Mouse (Mus musculus) E14TG2a.4 (cell line): ENCODE measurements around the gene Cggbp1.

Experiments used
- CTCF ChIP-seq: conservative IDR thresholded peaks from 2 replicates; pipeline ENCODE4 v1.5.1; 2014; ENCODE audit warnings: low read length
- NANOG ChIP-seq: IDR thresholded peaks from 2 replicates; pipeline ENCODE4 v1.6.1; 2014; ENCODE audit warnings: borderline replicate concordance, low read length, mixed read lengths

DNA sequence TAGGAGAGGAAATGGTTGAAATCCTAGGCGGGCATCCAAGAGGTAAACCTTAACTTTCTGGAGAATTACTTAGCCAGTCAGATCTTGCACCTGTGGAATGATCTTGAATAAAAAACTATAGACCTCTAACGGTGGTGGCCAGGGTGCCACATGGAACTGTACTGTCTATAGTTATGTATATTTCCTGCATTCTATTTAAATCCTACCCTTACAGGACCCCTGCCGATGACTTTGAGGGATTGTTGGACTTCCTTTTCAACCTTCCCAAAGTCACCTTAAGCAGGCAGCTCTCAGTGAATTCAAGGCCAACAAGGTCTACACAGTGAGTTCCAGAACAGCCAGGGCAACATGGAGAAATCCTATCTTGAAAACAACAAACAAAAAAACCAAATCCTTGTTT, 37.7 kb downstream of the Cggbp1 start:
- TF ChIP-seq CTCF (no peak), NANOG (no peak)
